Mouse (Mus musculus) gastrocnemius, postnatal 14 days (tissue): ENCODE measurements around the gene Notum. TPM values are rescaled to one million over a fixed set of nuclear protein-coding genes. Genes with fewer than 3 reads are reported as not detected.

ENCODE experiments used
- DNase-seq: peaks from one replicate; pipeline ENCODE4 v3.0.0; 2021; ENCODE audit warnings: mixed read lengths
- intact Hi-C: fragments of 180-260 bp; cut with DNase I; formaldehyde crosslinking; loops from one replicate; pipeline ENCODE4 v1.15.1; 2025; ENCODE audit warnings: low total_unique reads
- long read RNA-seq, 2 experiments: library from polyadenylated mRNA; stranded (forward); transcript quantifications; one replicate each; pipeline ENCODE4 v2.0.0; 2021
- total RNA-seq, 2 experiments: library from RNA; stranded (reverse); gene quantifications; 2 replicates each; pipeline ENCODE4 v1.2.3; 2021

Gene Notum
- under 1 TPM in 1 of 2 experiments, not detected in 1; 0.39 TPM for total RNA-seq
- long read RNA-seq, experiment 1: 0 reads
- long read RNA-seq, experiment 2: 0 reads

- no peak for DNase-seq
- intact Hi-C loops: loop anchor here (2.0 kb wide), 1 partner anchor 50 kb away; no protein-coding TSS in a partner anchor
These were observed at the start of gene Notum for GRCm38 (mm10) chr11:120661076-120661460. Gene Notum, minus strand, starts transcription at chr11:120661175.

GRCm38 (mm10) chr11:120710672-120711071 is 49.7 kb upstream of the Notum start:
- DNase-seq: no peak
- intact Hi-C loops: loop anchor here (2.0 kb wide), 1 partner anchor 50 kb away; the partner anchor contains the start of gene Notum

- intact Hi-C loops: no loop called here
- no peak for DNase-seq
These were observed 48.6 kb upstream of the Notum start for GRCm38 (mm10) chr11:120709551-120709950.

- intact Hi-C loops: no loop called here
- no peak for DNase-seq
These were observed 47.0 kb upstream of the Notum start for GRCm38 (mm10) chr11:120707969-120708368.

GRCm38 (mm10) chr11:120707225-120707624 is 46.2 kb upstream of the Notum start:
- DNase-seq: no peak

GRCm38 (mm10) chr11:120706120-120706519 is 45.1 kb upstream of the Notum start:
- no peak for DNase-seq
- intact Hi-C loops: no loop called here

More at GRCm38 (mm10) chr11:120707225-120707624, 46.2 kb upstream of the Notum start:
- intact Hi-C loops: no loop called here

- intact Hi-C loops: no loop called here
- no peak for DNase-seq
These were observed 43.7 kb upstream of the Notum start for GRCm38 (mm10) chr11:120704486-120705325.

- intact Hi-C loops: no loop called here
- no peak for DNase-seq
These were observed 42.9 kb upstream of the Notum start for GRCm38 (mm10) chr11:120703696-120704454.

GRCm38 (mm10) chr11:120697741-120698140 is 36.8 kb upstream of the Notum start:
- peak; percentile 73 for DNase-seq
- intact Hi-C loops: no loop called here

GRCm38 (mm10) chr11:120696568-120696967 is 35.6 kb upstream of the Notum start:
- DNase-seq: no peak
- intact Hi-C loops: no loop called here

- intact Hi-C loops: no loop called here
- no peak for DNase-seq
These were observed 34.7 kb upstream of the Notum start for GRCm38 (mm10) chr11:120695641-120696040.

- no peak for DNase-seq
- intact Hi-C loops: no loop called here
These were observed 34.2 kb upstream of the Notum start for GRCm38 (mm10) chr11:120695184-120695583.

GRCm38 (mm10) chr11:120693461-120693860 is 32.5 kb upstream of the Notum start:
- intact Hi-C loops: no loop called here
- no peak for DNase-seq

- intact Hi-C loops: no loop called here
- peak; percentile 52 for DNase-seq
These were observed 31.6 kb upstream of the Notum start for GRCm38 (mm10) chr11:120692471-120693011.

GRCm38 (mm10) chr11:120689365-120689764 is 28.4 kb upstream of the Notum start:
- intact Hi-C loops: no loop called here
- no peak for DNase-seq

- intact Hi-C loops: no loop called here
- no peak for DNase-seq
These were observed 25.8 kb upstream of the Notum start for GRCm38 (mm10) chr11:120686650-120687272.

GRCm38 (mm10) chr11:120684660-120685059 is 23.7 kb upstream of the Notum start:
- intact Hi-C loops: no loop called here
- no peak for DNase-seq

GRCm38 (mm10) chr11:120684086-120684485 is 23.1 kb upstream of the Notum start:
- DNase-seq: no peak
- intact Hi-C loops: no loop called here

- DNase-seq: no peak
- intact Hi-C loops: no loop called here
These were observed 22.6 kb upstream of the Notum start for GRCm38 (mm10) chr11:120683536-120683935.

- no peak for DNase-seq
- intact Hi-C loops: no loop called here
These were observed 21.7 kb upstream of the Notum start for GRCm38 (mm10) chr11:120682683-120683082.
